8 mouse cellular contexts compared by ENCODE assay signal in the genomic region with DNA sequence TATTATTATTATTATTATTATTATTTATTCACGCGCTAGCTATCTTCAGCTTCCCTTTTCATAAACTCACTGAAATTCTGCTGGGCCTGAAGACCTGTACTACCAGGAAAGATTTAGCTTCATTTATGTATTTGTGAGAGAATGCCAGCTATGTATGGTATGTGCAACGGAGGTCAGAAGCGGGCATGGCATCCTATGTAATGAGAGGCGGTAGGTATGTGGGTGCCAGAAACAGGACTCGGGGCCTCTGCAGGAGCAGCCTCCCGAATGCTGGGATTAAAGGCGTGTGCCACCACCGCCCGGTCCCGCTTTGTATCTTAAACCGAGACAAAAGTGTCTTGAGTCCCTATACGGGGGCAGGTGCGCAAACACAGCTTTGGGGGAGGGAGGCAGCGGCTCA. TPM values are rescaled to one million over a fixed set of nuclear protein-coding genes. Genes with fewer than 3 reads are reported as not detected.
DNase-seq lines count a peak whose midpoint lies in the region; ATAC-seq and TF ChIP-seq lines count a peak whose summit lies in the region.

No protein-coding gene starts in this region.

- peaks cover 56% of the 10 kb centered on the region for H3K36me3 ChIP-seq in lung, embryonic 14.5 days (ENCODE audit: insufficient read depth)
- H3K36me3 ChIP-seq in embryonic facial prominence, embryonic 12.5 days = peaks cover 51% of the 10 kb centered on the region
- H3K36me3 ChIP-seq in intestine, postnatal 0 days (ENCODE audit: control insufficient read depth, insufficient read depth) = peaks cover 49% of the 10 kb centered on the region
- H3K36me3 ChIP-seq in neural tube, embryonic 14.5 days (ENCODE audit: control insufficient read depth, insufficient read depth, low read length) = peaks cover 18% of the 10 kb centered on the region; the same call in 1 of the 2 replicates

- no peaks in the 10 kb centered on the region for H3K9me3 ChIP-seq in lung, embryonic 14.5 days (ENCODE audit: low read depth, low read length)
- no peaks in the 10 kb centered on the region for H3K9me3 ChIP-seq in embryonic facial prominence, embryonic 12.5 days
- no peaks in the 10 kb centered on the region for H3K9me3 ChIP-seq in intestine, postnatal 0 days (ENCODE audit: control insufficient read depth)
- H3K9me3 ChIP-seq in neural tube, embryonic 14.5 days (ENCODE audit: control insufficient read depth, low read length) = no peaks in the 10 kb centered on the region

- H3K4me2 ChIP-seq in lung, embryonic 14.5 days = peak overlapping the region; percentile 96
- H3K4me2 ChIP-seq in embryonic facial prominence, embryonic 12.5 days (replicated peaks) = peak overlapping the region; percentile 77
- peak overlapping the region; percentile 97 for H3K4me2 ChIP-seq in intestine, postnatal 0 days (replicated peaks; ENCODE audit: low read depth)
- H3K4me2 ChIP-seq in neural tube, embryonic 14.5 days (ENCODE audit: low read depth, low read length) = peak overlapping the region; percentile 76

- H3K4me1 ChIP-seq in lung, embryonic 14.5 days (ENCODE audit: insufficient read depth) = 0 out of 2 replicates have a peak, but pooled peaks cover 3% of the 10 kb centered on the region
- peaks cover 12% of the 10 kb centered on the region for H3K4me1 ChIP-seq in embryonic facial prominence, embryonic 12.5 days
- 0 out of 2 replicates have a peak, but pooled peaks cover 4% of the 10 kb centered on the region for H3K4me1 ChIP-seq in intestine, postnatal 0 days (replicated peaks; ENCODE audit: control insufficient read depth, insufficient read depth, low read length)
- peaks cover 14% of the 10 kb centered on the region; the same call in 1 of the 2 replicates for H3K4me1 ChIP-seq in neural tube, embryonic 14.5 days (ENCODE audit: control insufficient read depth, insufficient read depth, low read length)

- peak overlapping the region; percentile 76 for H3K4me3 ChIP-seq in lung, embryonic 14.5 days (ENCODE audit: low read depth, low read length)
- H3K4me3 ChIP-seq in embryonic facial prominence, embryonic 12.5 days = peak overlapping the region; percentile 57
- H3K4me3 ChIP-seq in intestine, postnatal 0 days (ENCODE audit: low read depth, low read length) = peak overlapping the region; percentile 70
- H3K4me3 ChIP-seq in neural tube, embryonic 14.5 days (ENCODE audit: low read depth, low read length) = peak overlapping the region; percentile 49

- peak overlapping the region; percentile 91 for H3K27ac ChIP-seq in lung, embryonic 14.5 days (ENCODE audit: low read depth)
- H3K27ac ChIP-seq in embryonic facial prominence, embryonic 12.5 days = peak overlapping the region; percentile 88
- peak overlapping the region; percentile 89 for H3K27ac ChIP-seq in intestine, postnatal 0 days (ENCODE audit: low read depth, low read length)
- H3K27ac ChIP-seq in neural tube, embryonic 14.5 days (ENCODE audit: low read depth, low read length) = peak overlapping the region; percentile 88

- H3K27me3 ChIP-seq in lung, embryonic 14.5 days (ENCODE audit: insufficient read depth, low read length) = no peaks in the 10 kb centered on the region
- H3K27me3 ChIP-seq in embryonic facial prominence, embryonic 12.5 days = no peaks in the 10 kb centered on the region
- H3K27me3 ChIP-seq in intestine, postnatal 0 days (replicated peaks; ENCODE audit: control insufficient read depth, insufficient read depth, low read length) = no peaks in the 10 kb centered on the region
- no peaks in the 10 kb centered on the region for H3K27me3 ChIP-seq in neural tube, embryonic 14.5 days (ENCODE audit: control insufficient read depth, insufficient read depth, low read length)

- 5% methylated on average over 15 of the region's 15 CpGs for WGBS in lung, embryonic 14.5 days
- WGBS in embryonic facial prominence, embryonic 12.5 days = 5% methylated on average over 15 of the region's 15 CpGs
- 6% methylated on average over 15 of the region's 15 CpGs for WGBS in intestine, postnatal 0 days
- WGBS in neural tube, embryonic 14.5 days = 7% methylated on average over 15 of the region's 15 CpGs

- peak overlapping the region; percentile 78 for H3K9ac ChIP-seq in lung, embryonic 14.5 days
- H3K9ac ChIP-seq in embryonic facial prominence, embryonic 12.5 days = peak overlapping the region; percentile 77
- peak overlapping the region; percentile 78 for H3K9ac ChIP-seq in intestine, postnatal 0 days (ENCODE audit: low read depth, low read length)
- peak overlapping the region; percentile 80 for H3K9ac ChIP-seq in neural tube, embryonic 14.5 days (replicated peaks; ENCODE audit: low read depth, low read length)

- ATAC-seq in lung, embryonic 14.5 days (ENCODE audit: insufficient read depth) = peak; percentile 5; the same call in 1 of the 2 replicates
- no peak for ATAC-seq in embryonic facial prominence, embryonic 12.5 days (ENCODE audit: insufficient number of reproducible peaks, insufficient read depth, low FRiP score, low TSS enrichment)
- ATAC-seq in intestine, postnatal 0 days = no peak
- ATAC-seq in neural tube, embryonic 14.5 days (ENCODE audit: low read depth) = 0 out of 2 replicates have a peak, but pooled peaks have one; percentile 5

- DNase-seq in lung, embryonic 14.5 days = peak; percentile 43
- no peak for DNase-seq in lung, postnatal 25 days (ENCODE audit: low spot score)
- no peak for DNase-seq in c-Kit-positive CD71-positive TER-119-positive erythroid progenitor cells, embryonic 14.5 days (ENCODE audit: low spot score)
- no peak for DNase-seq in right cerebral cortex, postnatal 4 days
- DNase-seq in adrenal gland, postnatal 10 days = no peak

- no peak for TF ChIP-seq CTCF in lung, embryonic 14.5 days (IDR thresholded peaks at IDR 0.05; ENCODE audit: low read depth)
- no peak for TF ChIP-seq CTCF in intestine, postnatal 0 days (IDR thresholded peaks at IDR 0.05; ENCODE audit: low read depth)

RNA-seq across cellular contexts. Expression of a gene that starts 0.6 kb away (rescaled TPM):
- 27.0 and 30.3 TPM in 2 replicates for polyA plus RNA-seq in lung, embryonic 14.5 days (2014; fragmentation: Nextera tagmentation; extraction: Ambion mirVana)
- 29.1 and 31.2 TPM in 2 replicates for polyA plus RNA-seq in embryonic facial prominence, embryonic 12.5 days (2016; fragmentation: Nextera tagmentation; extraction: Ambion mirVana)
- 99.5 and 131 TPM in 2 replicates for polyA plus RNA-seq in intestine, postnatal 0 days (2015; fragmentation: Nextera tagmentation; extraction: Ambion mirVana)
- polyA plus RNA-seq in neural tube, embryonic 14.5 days (2014; fragmentation: Nextera tagmentation; extraction: Ambion mirVana) = 35.8 and 44.1 TPM in 2 replicates
- 10 to 100 TPM; 22.0 to 23.1 TPM for total RNA-seq in adrenal gland, postnatal 10 days (2021)

RNA-seq across cellular contexts. Expression of a gene that starts 9.5 kb away (rescaled TPM):
- polyA plus RNA-seq in lung, embryonic 14.5 days (2014; fragmentation: Nextera tagmentation; extraction: Ambion mirVana) = 117 and 132 TPM in 2 replicates
- polyA plus RNA-seq in embryonic facial prominence, embryonic 12.5 days (2016; fragmentation: Nextera tagmentation; extraction: Ambion mirVana) = 124 and 126 TPM in 2 replicates
- polyA plus RNA-seq in intestine, postnatal 0 days (2015; fragmentation: Nextera tagmentation; extraction: Ambion mirVana) = 90.3 and 94.9 TPM in 2 replicates
- polyA plus RNA-seq in neural tube, embryonic 14.5 days (2014; fragmentation: Nextera tagmentation; extraction: Ambion mirVana) = 197 and 210 TPM in 2 replicates
- total RNA-seq in adrenal gland, postnatal 10 days (2021) = 10 to 100 TPM; 57.1 to 57.9 TPM

RNA-seq across cellular contexts. Expression of a gene that starts 16.7 kb away (rescaled TPM):
- 71.7 and 78.1 TPM in 2 replicates for polyA plus RNA-seq in lung, embryonic 14.5 days (2014; fragmentation: Nextera tagmentation; extraction: Ambion mirVana)
- 76.3 and 81.5 TPM in 2 replicates for polyA plus RNA-seq in embryonic facial prominence, embryonic 12.5 days (2016; fragmentation: Nextera tagmentation; extraction: Ambion mirVana)
- polyA plus RNA-seq in intestine, postnatal 0 days (2015; fragmentation: Nextera tagmentation; extraction: Ambion mirVana) = 232 and 235 TPM in 2 replicates
- 58.4 and 66.1 TPM in 2 replicates for polyA plus RNA-seq in neural tube, embryonic 14.5 days (2014; fragmentation: Nextera tagmentation; extraction: Ambion mirVana)
- 100 to 1,000 TPM in 1 of 2 experiments, 10 to 100 TPM in 1; 84.4 to 108 TPM for total RNA-seq in adrenal gland, postnatal 10 days (2021)

RNA-seq across cellular contexts. Expression of a gene that starts 24.1 kb away (rescaled TPM):
- polyA plus RNA-seq in lung, embryonic 14.5 days (2014; fragmentation: Nextera tagmentation; extraction: Ambion mirVana) = 54.6 and 61.5 TPM in 2 replicates
- 64.4 and 65.2 TPM in 2 replicates for polyA plus RNA-seq in embryonic facial prominence, embryonic 12.5 days (2016; fragmentation: Nextera tagmentation; extraction: Ambion mirVana)
- 56.7 and 57.7 TPM in 2 replicates for polyA plus RNA-seq in intestine, postnatal 0 days (2015; fragmentation: Nextera tagmentation; extraction: Ambion mirVana)
- polyA plus RNA-seq in neural tube, embryonic 14.5 days (2014; fragmentation: Nextera tagmentation; extraction: Ambion mirVana) = 73.3 and 73.6 TPM in 2 replicates
- 10 to 100 TPM; 27.0 to 33.5 TPM for total RNA-seq in adrenal gland, postnatal 10 days (2021)

RNA-seq across cellular contexts. Expression of a gene that starts 42.4 kb away (rescaled TPM):
- 65.1 and 72.7 TPM in 2 replicates for polyA plus RNA-seq in lung, embryonic 14.5 days (2014; fragmentation: Nextera tagmentation; extraction: Ambion mirVana)
- polyA plus RNA-seq in embryonic facial prominence, embryonic 12.5 days (2016; fragmentation: Nextera tagmentation; extraction: Ambion mirVana) = 51.6 and 59.7 TPM in 2 replicates
- polyA plus RNA-seq in intestine, postnatal 0 days (2015; fragmentation: Nextera tagmentation; extraction: Ambion mirVana) = 717 and 739 TPM in 2 replicates
- polyA plus RNA-seq in neural tube, embryonic 14.5 days (2014; fragmentation: Nextera tagmentation; extraction: Ambion mirVana) = 68.6 and 70.6 TPM in 2 replicates
- 100 to 1,000 TPM in 1 of 2 experiments, 10 to 100 TPM in 1; 96.9 to 109 TPM for total RNA-seq in adrenal gland, postnatal 10 days (2021)

Comparison
In these comparisons a context has a peak if more than half of its experiments do, and no peak if none do; other contexts are left out.
1. ATAC-seq: peak in lung, embryonic 14.5 days (single experiment) and neural tube, embryonic 14.5 days (single experiment); none in embryonic facial prominence, embryonic 12.5 days (single experiment) and intestine, postnatal 0 days (single experiment).
2. Peak in every context shown above with its lines, with median percentiles within 50 percentile points of each other: H3K27ac ChIP-seq, H3K4me2 ChIP-seq, H3K4me3 ChIP-seq and H3K9ac ChIP-seq.